Mouse (Mus musculus) hindbrain, embryonic 11.5 days (tissue): ENCODE data around the gene Commd2. TPM values are rescaled to one million over a fixed set of nuclear protein-coding genes. Genes with fewer than 3 reads are reported as not detected.

Source experiments
- ATAC-seq: fragments of 200-750 bp; cut with Nextera tagmentation; 2 replicates; pipeline ENCODE4 v1.8.0; 2017; ENCODE audit warnings: mild to moderate bottlenecking, moderate TSS enrichment, moderate library complexity; ENCODE audit not compliant: low FRiP score
- DNase-seq: peaks from one replicate; pipeline ENCODE4 v3.0.0-alpha.2; 2015; ENCODE audit warnings: low spot score
- H3K27ac ChIP-seq: fragments of 300-500 bp; sonication (generic); 2 replicates; pipeline ENCODE4 v1.5.1; 2014; ENCODE audit warnings: mild to moderate bottlenecking, low read depth, low read length
- H3K27me3 ChIP-seq: fragments of 300-500 bp; sonication (generic); 2 replicates; pipeline ENCODE4 v1.6.1; 2014; ENCODE audit warnings: mild to moderate bottlenecking, low read length, moderate library complexity, mixed read lengths; ENCODE audit not compliant: control insufficient read depth, insufficient read depth
- H3K36me3 ChIP-seq: fragments of 300-500 bp; sonication (generic); 2 replicates; pipeline ENCODE4 v1.6.1; 2014; ENCODE audit warnings: mild to moderate bottlenecking, low read length, moderate library complexity, mixed read lengths; ENCODE audit not compliant: control insufficient read depth, insufficient read depth
- H3K4me1 ChIP-seq: fragments of 300-500 bp; sonication (generic); replicated peaks from 2 replicates; pipeline ENCODE4 v1.6.1; 2014; ENCODE audit warnings: low read length, mixed read lengths; ENCODE audit not compliant: control insufficient read depth, insufficient read depth
- H3K4me2 ChIP-seq: fragments of 300-500 bp; sonication (generic); replicated peaks from 2 replicates; pipeline ENCODE4 v1.6.1; 2014; ENCODE audit warnings: mild to moderate bottlenecking, low read depth, low read length
- H3K4me3 ChIP-seq: fragments of 300-500 bp; sonication (generic); 2 replicates; pipeline ENCODE4 v1.5.1; 2014; ENCODE audit warnings: low read depth, low read length
- H3K9ac ChIP-seq: fragments of 300-500 bp; sonication (generic); 2 replicates; pipeline ENCODE4 v1.6.1; 2014; ENCODE audit warnings: low read depth, low read length
- H3K9me3 ChIP-seq: fragments of 300-500 bp; sonication (generic); 2 replicates; pipeline ENCODE4 v1.6.1; 2016; ENCODE audit warnings: low read length; ENCODE audit not compliant: control insufficient read depth
- WGBS: fragments of 180-500 bp; shearing (Covaris S2); extraction: QIAGEN DNeasy Blood & Tissue Kit; methylation state at CpG from one replicate; pipeline ENCODE4 v1.1.7; 2014; 5-methylcytosine and 5-hydroxymethylcytosine counted together
- polyA plus RNA-seq: library from polyadenylated mRNA; unstranded; fragments of >200 nt; fragmentation: Nextera tagmentation; extraction: Ambion mirVana; gene quantifications from 2 replicates; pipeline ENCODE4 v1.2.1, GENCODE M21; 2014

Gene Commd2
- polyA plus RNA-seq, 1 experiment from 2014 or later: 101 TPM

GRCm38 (mm10) chr3:57603891-57604617 lies 47.5 kb downstream of the Commd2 start:
- H3K4me3 ChIP-seq: no peak overlapping the region
- H3K9ac ChIP-seq: no peak overlapping the region
- no peak for ATAC-seq
- no peaks in the 10 kb centered on the region for H3K36me3 ChIP-seq
- H3K27ac ChIP-seq: no peak overlapping the region
- 71% methylated on average over 5 of the region's 5 CpGs for WGBS
- no peak for DNase-seq
- no peaks in the 10 kb centered on the region for H3K9me3 ChIP-seq
- H3K4me1 ChIP-seq: no peaks in the 10 kb centered on the region
- no peak overlapping the region for H3K4me2 ChIP-seq
- H3K27me3 ChIP-seq: no peaks in the 10 kb centered on the region

GRCm38 (mm10) chr3:57602610-57603009 lies 48.9 kb downstream of the Commd2 start:
- H3K4me1 ChIP-seq: no peaks in the 10 kb centered on the region
- no peaks in the 10 kb centered on the region for H3K9me3 ChIP-seq
- DNase-seq (no peak), ATAC-seq (no peak)
- no peak overlapping the region for H3K4me3 ChIP-seq
- no peaks in the 10 kb centered on the region for H3K36me3 ChIP-seq
- no peak overlapping the region for H3K4me2 ChIP-seq
- no peak overlapping the region for H3K27ac ChIP-seq
- H3K27me3 ChIP-seq: no peaks in the 10 kb centered on the region
- no peak overlapping the region for H3K9ac ChIP-seq
- WGBS: 89% methylated on average over 4 of the region's 4 CpGs

GRCm38 (mm10) chr3:57596566-57596965 lies 54.9 kb downstream of the Commd2 start:
- Histone ChIP-seq H3K4me3 (no peak overlapping the region), H3K4me2 (no peak overlapping the region), H3K27me3 (no peaks in the 10 kb centered on the region), H3K36me3 (no peaks in the 10 kb centered on the region), H3K27ac (no peak overlapping the region), H3K4me1 (no peaks in the 10 kb centered on the region), H3K9ac (no peak overlapping the region), H3K9me3 (no peaks in the 10 kb centered on the region)
- DNase-seq: no peak
- WGBS: 68% methylated on average over 7 of the region's 7 CpGs
- no peak for ATAC-seq

- no peak overlapping the region for H3K9ac ChIP-seq
- no peaks in the 10 kb centered on the region for H3K4me1 ChIP-seq
- H3K27me3 ChIP-seq: no peaks in the 10 kb centered on the region
- ATAC-seq (no peak), DNase-seq (no peak)
- H3K4me2 ChIP-seq: no peak overlapping the region
- H3K4me3 ChIP-seq: no peak overlapping the region
- no peaks in the 10 kb centered on the region for H3K9me3 ChIP-seq
- no peak overlapping the region for H3K27ac ChIP-seq
- H3K36me3 ChIP-seq: no peaks in the 10 kb centered on the region
These were observed 56.0 kb downstream of the Commd2 start for GRCm38 (mm10) chr3:57595506-57595905.

Other genes starting within 250 kb of the Commd2 start
- 0.20 TPM in 1 of 2 replicates, not detected in the other for gene Tm4sf4, start 226.4 kb downstream of the Commd2 start, polyA plus RNA-seq
- 10.0 and 15.6 TPM in 2 replicates for gene Wwtr1, start 75.8 kb downstream of the Commd2 start, polyA plus RNA-seq
- 0.08 and 0.20 TPM in 2 replicates for gene Ankub1, start 41.1 kb upstream of the Commd2 start, polyA plus RNA-seq
- gene Rnf13, start 84.3 kb upstream of the Commd2 start, polyA plus RNA-seq: 58.3 and 63.4 TPM in 2 replicates
- gene Pfn2, start 196.4 kb upstream of the Commd2 start, polyA plus RNA-seq: 305 and 329 TPM in 2 replicates